Mouse (Mus musculus) telencephalon, adult 2 months (tissue): ENCODE results near the gene Pax6.

Experiments
- DNase-seq: peaks from one replicate; pipeline ENCODE4 v3.0.0-alpha.2; 2011; ENCODE audit warnings: low read depth, low spot score

Gene Pax6

DNA sequence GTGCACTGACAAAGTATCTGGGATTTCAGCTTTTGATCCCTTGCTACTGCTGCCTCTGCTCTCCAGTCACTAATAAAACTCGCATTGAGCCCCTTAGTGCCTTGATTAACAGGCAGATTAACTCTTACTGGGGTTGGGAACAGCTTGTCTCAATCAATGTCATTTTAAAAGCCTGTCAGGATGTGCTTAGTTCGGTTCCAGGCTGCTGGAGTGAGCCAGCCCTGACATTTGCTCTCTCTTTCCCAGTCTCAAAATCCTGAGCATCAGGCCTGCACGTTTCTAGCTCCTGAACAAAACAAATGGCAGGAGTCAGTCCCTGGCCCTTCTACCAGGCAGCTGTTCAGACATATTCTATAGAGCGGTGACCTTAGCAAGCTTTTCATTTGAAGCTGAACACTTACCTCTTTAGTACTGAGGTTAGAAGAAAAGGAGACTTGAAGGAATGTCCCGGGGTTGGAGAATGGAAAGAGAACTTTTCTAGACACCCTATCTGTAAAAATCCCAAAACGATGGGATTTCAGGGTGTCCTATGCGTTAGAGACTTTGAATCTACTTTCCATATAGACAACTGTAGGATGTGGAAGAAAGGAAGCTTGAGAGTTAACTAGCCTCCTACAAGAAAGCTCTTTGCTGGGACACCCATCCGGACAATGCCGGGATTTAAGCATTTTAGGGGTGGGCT lies 2.6 kb downstream of the Pax6 start:
- DNase-seq: no peak

DNA sequence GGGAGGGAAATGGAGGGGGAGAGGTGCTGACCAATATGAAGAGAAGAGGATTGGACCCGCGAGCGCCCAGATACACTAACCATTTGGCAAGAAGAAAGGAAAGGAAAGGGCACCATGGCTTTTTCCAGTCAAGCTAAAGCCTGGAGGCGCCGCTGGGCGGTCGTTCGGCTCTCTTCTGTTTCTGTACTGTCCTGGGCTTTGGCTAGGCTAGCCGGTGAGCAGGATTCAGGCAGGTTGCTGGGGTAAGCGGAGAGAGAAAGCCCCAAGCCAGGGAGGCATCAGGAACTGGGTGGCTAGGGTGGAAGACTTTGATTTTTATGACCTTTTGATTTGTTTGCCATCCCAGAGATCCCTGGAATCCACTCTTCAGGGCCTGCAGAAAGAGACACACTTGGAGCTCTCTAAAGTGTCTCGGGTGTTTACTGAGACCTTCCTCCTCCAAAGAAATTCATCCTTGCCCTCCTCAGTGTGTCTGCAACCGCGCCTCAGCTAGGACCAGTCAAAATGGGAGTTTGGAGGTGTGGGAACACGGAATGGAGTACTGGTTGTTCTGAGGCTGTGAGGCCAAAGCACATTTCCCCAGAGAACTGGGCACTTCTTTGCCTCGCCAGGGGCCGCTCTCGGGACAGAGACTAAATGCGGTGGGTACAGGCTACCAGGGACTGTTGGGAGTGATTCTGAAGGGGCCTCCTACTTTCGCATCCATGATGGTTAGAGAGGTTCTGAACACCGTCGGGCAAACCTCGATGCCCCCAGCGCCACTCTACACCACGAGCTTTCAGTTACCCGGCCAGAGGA lies 3.3 kb downstream of the Pax6 start:
- no peak for DNase-seq

DNA sequence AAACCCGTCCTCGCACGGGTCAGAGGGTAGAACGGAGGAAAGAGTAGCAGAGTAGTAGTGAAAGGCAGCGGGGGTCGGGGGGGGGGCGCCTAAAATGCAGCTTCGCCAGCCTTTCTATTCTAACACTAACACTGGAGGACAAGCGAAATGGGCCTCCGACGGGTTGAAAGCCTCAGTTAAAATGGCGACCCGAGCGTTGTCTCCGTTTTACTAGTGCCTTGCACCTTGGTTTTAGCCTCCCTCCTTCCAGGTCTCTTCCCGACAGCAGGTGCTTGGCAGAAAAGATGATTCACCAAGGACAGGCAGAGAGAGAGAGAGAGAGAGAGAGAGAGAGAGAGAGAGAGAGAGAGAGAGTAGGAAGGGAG lies 3.9 kb downstream of the Pax6 start:
- DNase-seq: no peak

DNA sequence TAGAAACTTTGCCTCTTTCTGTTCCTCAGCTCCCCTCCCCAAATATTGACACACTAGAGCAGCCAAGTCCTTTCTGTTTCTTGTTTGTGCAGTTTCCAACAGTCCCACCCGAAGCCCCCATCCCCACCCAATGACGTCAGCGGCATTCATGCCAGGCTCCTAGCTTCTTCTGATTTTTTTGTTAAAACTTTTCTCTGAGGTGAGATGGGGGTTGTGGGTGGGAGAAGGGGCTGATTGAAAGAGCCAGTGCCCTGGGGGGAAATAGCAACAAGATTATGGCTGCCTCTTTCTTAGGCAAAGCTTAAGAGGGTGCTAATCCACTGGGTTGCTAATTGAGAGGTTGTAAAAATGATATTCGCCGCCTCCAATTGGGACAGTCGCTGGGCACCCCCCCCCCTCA lies 4.4 kb downstream of the Pax6 start:
- DNase-seq: no peak

DNA sequence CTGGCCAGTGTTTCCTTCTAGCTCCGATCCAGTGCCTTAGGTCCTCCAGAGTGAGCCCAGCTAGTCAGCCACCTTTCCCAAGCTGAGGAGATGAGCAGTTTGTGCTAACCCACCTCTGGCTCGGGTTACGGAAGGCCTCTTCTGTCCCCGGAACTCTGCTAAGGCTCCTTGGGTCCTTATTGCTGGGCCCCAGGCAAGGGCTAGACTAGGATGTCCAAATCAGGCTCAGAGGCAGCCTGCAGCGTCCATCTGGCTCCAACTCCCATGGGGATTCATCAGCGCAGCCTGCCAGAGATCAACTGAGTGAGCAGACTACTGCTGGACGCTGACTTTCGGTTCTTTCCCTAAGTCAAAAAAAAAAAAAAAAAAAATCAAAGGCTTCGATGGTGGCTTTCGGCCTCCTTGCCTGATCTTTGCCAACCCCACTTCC lies 4.9 kb downstream of the Pax6 start:
- DNase-seq: no peak

DNA sequence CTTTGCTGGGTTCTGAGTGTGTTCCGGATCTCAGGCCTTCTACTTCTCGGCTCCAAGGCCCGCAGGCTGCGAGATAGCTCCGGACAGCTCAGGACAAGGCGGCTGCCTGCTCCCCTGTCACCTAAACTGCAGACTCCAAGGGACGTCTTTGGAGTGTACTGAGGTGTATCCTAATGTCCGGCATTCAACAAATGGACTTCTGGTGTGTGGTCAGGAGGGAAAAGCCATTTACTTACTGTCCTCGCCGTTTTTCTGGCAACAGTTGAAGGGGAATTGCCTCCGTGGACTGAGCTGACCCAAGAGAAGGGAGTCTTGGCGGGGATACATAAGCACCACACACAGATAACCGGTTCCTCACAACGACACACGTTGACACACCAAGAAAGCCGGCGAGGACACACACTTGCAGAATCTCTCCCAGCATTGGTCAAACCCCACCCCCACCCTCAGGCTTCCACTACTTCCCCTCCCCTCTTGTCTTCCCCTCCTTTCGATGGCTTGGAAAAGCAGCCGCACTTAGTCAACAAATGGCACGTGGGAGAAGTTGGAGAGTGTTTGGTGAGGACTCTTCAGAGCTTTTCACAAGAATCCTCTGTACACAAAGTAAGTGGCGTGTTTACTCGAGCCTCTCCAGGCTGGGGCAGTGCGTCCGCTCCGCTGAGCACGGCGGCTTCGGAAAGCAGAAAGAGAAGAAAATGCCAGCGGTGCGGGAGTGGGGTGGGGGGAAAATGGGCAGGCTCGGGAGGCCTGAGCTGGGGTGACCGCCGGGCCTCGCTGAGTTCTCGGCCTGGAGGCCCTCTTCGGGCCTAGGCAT lies 5.6 kb downstream of the Pax6 start:
- no peak for DNase-seq

DNA sequence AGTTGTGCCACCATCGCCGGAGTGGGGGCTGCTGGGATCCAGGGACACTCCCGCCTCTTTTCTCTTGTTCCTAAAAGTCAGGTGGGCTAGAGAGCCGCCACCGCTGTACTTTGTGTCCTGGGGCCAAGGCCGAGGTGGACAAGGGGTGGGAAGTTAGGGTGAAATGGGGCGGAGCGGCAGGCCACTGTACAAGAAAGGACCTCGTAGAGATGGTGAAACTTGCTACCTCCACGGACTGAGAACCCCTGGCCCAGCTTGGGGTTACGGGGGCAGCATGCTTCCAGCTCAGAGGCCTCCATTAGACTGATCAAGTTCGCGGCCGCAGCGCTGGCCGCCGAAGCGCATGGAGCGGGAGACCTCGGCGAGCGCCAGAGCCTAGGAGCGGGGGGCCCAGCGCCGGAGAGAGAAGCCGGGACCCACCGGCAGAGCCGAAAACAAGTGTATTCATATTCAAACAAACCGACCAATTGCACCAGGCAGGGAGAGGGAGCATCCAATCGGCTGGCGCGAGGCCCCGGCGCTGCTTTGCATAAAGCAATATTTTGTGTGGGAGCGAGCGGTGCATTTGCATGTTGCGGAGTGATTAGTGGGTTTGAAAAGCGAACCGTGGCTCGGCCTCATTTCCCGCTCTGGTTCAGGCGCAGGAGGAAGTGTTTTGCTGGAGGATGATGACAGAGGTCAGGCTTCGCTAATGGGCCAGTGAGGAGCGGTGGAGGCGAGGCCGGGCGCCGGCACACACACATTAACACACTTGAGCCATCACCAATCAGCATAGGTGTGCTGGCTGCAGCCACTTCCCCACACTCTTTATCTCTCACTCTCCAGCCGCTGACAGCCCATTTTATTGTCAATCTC lies 6.4 kb downstream of the Pax6 start:
- DNase-seq: no peak

DNA sequence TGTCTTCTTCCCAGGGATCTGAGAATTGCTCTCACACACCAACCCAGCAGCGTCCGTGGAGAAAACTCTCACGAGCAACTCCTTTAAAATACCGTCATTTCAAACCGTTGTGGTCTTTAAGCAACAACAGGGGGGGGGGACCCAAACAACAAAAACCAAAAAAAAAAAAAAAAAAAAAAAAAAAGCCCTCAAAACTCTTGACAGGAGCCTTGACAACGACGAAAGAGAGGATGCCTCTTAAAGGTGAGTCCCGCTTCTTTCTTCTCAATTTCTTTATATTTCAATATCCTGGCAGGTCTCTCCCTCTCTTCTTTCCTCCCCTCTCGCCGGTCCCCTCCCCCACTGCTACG lies 7.0 kb downstream of the Pax6 start:
- no peak for DNase-seq

DNA sequence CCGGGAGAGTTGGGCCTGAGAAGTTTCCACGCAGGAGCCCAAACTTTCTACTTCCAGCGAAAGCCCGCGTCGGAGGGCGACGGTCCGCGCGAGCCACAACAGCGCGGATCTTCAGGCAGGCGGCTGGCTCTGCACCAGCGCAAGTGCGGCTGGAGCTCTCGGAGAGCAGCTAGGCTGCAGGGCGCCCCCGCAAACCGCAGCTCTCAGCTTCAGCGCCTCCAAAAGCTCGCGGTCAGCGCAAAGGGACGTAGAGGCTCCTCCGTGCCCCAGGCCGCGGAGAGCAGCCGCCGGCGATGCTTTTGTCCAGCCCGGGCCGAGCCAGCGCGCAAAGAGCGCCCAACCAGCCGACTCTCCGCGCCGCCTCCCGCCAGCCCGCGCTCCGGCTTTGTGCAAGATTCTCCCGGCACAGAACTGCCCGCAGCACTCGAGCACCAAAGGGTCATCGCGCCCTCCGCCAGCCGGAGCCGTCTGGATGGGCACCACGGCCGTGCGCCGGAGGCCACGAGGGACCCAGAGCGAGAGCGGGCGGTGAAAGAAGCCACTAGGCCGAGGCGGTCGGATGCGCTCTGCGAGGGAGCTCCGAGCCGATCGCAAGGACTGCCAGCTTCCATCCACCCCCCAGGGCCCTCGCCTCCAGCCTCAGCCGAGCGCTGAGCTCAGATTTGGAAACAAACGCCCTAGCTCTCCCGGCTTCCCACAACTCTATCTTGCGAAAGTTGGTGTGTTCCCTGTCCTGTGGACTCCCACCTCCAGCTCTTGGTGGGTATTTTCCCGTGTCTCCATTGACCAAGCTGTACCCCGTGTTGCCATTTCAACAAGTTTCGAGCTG lies 7.6 kb downstream of the Pax6 start:
- DNase-seq: no peak

DNA sequence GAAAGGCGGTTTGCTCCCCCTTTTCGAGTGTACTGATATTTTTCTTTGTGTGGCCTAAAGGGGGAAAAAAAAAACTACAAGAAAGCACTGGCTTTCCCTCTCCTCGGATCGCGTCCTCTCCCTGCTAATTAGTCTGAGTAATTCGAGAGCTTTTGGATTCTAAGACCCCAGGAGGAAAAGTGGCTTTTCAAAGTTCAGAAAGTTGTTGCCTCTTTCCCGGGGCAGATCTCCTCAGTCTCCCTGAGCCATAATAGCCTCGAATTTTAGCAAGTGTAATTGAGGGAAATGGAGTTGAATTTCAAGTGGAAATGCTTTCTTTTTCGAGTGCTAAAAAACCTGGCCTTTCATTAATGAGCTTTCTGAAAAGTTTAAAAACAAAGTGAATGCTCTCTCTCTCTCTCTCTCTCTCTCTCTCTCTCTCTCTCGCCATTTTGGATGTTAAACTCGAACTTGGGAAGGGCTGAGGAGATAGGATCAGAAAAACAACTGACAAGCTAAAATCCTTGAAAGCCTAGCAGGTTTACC lies 8.3 kb downstream of the Pax6 start:
- DNase-seq: no peak

DNA sequence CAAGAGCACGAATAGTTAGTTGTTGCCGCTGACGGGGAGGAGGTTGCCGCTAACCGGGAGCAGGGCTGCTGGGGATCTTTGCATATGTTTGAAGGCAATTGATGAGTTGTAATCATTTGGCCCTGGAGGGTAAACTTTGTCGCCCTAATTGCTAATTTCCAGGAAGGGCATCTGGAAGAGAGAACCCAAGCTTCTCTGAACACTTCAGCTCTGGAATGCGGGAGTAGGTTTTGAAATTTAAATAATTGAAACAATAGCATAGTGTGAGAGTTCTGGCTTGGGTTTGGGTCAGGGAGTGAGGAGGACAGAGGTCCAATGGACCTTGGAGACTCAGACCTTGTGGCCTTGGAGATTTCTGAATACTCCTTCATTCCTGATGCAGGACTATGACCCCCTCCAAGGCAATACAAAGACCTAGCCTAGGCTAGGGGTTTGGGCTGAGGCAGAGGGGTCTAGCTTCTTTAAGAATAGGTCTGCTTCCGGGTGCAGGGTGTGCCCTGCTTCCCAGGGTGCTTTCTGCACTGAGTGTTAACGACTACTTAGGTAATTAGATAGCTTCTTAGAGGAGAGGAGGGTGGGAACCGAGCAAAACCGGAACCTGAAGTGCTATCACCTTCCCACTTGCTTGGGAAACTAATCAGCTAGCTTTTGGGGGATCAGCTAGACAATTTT lies 8.9 kb downstream of the Pax6 start:
- no peak for DNase-seq

DNA sequence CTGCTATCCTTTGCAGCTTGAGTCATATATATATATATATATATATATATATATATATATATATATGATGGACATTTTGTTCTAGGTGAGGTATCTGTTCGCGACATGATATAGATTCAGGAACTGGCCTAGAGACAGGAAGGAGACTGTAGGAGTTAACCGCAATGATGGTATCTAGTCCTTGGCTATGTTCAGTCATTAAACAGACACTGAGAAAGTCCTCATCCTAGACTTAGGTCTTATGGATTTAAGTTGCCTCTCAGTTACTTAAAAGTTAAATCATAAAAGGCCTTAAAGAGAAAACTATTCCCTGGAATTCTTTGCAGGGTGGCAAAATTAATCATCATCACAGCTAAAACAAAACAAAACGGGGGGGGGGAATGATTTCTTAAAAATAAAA lies 9.6 kb downstream of the Pax6 start:
- no peak for DNase-seq

DNA sequence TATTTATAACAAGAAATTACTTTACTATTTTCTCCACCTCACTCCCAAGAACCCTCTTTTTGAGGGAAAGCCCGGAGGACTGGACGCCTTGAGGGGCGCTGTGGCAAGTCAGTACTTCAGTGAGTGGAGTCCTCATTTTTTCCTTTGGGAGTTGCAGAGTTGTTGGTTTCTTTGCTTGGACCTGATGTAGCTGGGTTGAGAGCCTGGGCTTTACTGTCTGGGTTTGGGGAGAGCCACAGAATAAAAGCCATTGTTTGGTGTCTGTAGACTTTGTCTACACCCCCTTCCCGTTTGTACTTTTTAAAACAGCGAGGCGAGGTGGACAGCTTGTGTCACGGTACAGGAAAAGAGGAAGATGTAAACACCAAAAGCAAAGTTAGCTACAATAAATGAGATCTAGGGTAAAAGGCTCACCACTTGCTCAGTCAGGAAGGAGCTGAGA lies 10.2 kb downstream of the Pax6 start:
- no peak for DNase-seq

DNA sequence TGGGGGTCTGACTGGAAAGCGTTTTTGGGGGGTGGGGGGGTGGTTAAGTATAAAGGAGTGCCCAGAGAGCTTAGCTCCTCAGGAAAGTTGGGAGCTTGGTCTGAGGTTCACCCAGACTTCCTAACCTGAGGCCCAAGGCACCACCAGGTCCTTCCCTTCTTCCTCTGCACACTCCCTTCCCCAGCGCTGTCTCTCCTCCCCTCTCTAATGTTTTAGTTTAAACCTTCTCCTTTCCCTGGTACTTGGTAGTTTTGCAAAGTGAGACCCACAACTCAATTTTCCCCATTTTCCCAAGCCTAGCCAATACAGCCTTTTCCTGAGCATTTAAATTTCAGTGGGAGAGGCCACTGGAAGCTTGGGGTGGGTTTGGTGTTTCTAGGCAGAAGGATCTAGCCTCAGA lies 10.6 kb downstream of the Pax6 start:
- DNase-seq: no peak

DNA sequence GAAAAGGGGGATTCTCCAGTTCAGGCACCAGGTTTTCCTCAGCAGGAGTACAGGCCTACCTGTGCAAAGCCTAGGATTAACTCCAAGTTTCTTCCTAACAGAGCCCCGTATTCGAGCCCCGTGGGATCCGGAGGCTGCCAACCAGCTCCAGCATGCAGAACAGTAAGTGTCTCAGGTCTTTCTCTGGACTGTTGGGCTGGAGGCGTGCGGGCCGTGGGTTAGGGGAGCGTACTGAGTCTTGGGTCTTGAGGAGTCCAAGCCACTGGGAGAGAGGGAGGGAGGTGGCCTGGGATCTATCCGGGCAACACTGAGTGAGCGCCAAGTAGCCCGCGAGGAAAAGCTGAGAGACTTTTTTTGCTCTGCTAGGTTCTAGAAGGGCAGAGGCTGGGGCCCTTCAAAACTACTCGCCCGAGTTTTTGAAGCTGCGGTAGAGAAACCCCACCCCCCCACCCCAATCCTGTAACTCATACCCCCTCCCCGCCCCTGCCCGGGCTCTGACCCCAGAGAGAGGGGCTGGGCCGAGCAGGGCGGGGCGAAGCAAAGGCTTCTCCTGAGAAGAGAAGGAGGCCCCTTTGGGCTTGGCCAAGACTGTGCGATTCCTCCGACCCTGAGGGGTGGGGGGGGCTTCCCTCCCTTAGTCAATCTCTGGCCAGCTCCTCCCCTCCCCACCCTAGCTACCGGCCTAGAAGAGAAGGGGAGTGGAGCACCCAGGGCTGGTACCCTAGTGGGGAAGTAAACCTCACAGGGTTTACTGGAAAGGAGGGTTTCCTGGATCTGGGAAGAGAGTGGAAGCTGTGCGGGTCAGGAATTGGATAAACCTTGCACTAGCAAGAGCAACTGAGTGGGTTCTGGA lies 11.7 kb downstream of the Pax6 start:
- no peak for DNase-seq

DNA sequence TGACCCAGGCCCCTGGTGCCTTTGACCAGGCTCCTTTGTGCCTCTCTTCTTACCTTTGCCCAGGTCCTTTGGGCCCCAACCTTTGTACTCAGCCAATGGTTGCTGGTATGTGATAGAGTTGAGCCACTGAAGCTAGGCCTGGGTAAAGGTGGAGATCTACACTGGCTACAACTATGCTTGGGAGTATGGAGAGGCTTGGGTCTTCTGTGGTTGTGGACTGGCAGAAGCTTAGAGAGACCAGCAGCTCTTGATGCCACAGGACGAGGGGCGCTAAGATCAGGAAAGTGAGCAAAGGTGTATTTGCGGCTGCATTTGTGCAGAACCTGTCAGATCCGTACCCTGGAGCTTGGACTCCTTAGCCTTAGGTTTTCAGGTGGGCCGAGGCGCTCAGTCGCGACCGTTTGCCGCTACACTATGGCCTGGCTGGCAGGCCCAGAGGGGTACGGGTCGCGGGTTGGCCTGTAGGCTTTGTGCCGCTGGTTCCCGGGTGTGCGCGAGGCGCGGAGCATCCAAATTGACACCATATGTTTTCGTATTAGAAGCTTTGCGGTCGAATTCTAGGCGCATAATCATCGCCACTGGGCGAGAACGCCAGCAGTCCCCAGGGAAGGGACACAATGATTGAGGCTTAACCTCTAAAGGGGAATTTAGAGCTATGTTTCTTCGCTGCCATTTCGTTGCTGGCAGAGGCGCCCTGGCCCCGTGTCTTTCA lies 12.5 kb downstream of the Pax6 start:
- DNase-seq: no peak

DNA sequence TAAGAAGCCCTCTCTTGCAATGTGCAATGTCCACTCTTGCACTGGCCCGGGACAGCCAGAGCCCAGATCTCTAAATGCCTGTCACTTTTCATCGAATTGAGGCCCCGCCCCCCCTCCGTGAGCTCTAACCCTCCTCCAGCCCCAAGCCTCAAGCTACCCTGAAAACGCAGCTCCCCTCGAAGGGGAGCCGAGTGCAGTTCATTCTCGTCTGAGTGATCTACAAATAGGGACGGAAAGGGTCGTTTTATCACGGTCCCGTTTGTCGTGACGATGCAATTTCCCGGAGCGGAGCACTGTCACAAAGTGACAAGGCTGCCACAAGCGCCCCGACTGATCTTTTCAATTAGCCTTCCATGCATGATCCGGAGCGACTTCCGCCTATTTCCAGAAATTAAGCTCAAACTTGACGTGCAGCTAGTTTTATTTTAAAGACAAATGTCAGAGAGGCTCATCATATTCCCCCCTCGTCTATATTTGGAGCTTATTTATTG lies 13.4 kb downstream of the Pax6 start:
- DNase-seq: no peak

DNA sequence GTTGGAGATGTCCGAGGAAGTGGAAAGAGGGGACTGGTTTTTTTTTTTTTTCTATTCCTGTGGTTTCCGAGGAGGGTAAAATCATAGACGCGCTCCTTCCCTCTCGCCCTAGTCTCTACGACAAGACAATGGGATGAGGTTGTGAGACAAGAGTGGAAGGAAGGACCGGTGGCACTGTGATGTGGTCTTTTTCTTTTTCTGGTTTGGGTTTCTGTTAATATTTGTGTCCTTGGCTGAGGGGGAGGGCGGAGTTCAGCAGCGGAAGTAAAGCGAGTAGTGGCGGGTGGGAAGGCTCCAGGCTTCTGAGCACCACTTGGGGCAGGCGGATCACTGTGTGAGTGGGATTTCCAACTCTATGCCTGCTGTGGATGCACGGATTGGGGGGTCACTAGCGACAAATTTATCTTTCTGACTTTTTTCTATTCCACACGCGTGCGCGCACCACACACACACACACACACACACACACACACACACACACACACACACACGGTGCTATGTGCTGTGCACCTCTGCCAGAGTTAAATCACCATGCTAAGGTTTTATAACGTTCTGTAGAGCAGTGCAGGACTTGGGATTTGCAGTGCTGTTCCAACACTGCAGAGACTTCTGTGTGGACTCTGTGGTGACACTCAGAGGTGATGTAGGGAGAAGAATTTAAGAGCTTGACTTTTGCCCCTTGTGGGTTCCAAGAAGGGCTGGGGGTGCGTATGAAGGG lies 14.1 kb downstream of the Pax6 start:
- DNase-seq: no peak
